Mouse (Mus musculus) forebrain, embryonic 10.5 days (tissue): Measurements from ENCODE around the gene Rnaseh2c. TPM values are rescaled to one million over a fixed set of nuclear protein-coding genes. Genes with fewer than 3 reads are reported as not detected.
A peak's percentile ranks its signal among the peaks of the same experiment; 100 is the strongest.

ENCODE experiments used
- DNase-seq: peaks from one replicate; pipeline ENCODE4 v3.0.0-alpha.2; 2017; ENCODE audit warnings: low spot score; ENCODE audit errors: extremely low spot score
- H3K27ac ChIP-seq: fragments of 300-500 bp; sonication (generic); 2 replicates; pipeline ENCODE4 v1.5.1; 2016; ENCODE audit warnings: mild to moderate bottlenecking
- H3K27me3 ChIP-seq: fragments of 300-500 bp; sonication (generic); 2 replicates; pipeline ENCODE4 v1.6.1; 2016; ENCODE audit warnings: mild to moderate bottlenecking; ENCODE audit not compliant: poor library complexity, severe bottlenecking
- H3K36me3 ChIP-seq: fragments of 300-500 bp; sonication (generic); replicated peaks from 2 replicates; pipeline ENCODE4 v1.6.1; 2016; ENCODE audit warnings: mild to moderate bottlenecking, moderate library complexity
- H3K4me1 ChIP-seq: fragments of 300-500 bp; sonication (generic); 2 replicates; pipeline ENCODE4 v1.6.1; 2016
- H3K4me3 ChIP-seq: fragments of 300-500 bp; sonication (generic); 2 replicates; pipeline ENCODE4 v1.5.1; 2016; ENCODE audit warnings: mild to moderate bottlenecking, moderate library complexity
- H3K9me3 ChIP-seq: fragments of 300-500 bp; sonication (generic); 2 replicates; pipeline ENCODE4 v1.6.1; 2016; ENCODE audit warnings: mild to moderate bottlenecking, moderate library complexity
- WGBS: fragments of 180-500 bp; shearing (Covaris S2); methylation state at CpG from one replicate; pipeline ENCODE4 v1.1.7; 2016; 5-methylcytosine and 5-hydroxymethylcytosine counted together
- polyA plus RNA-seq: library from polyadenylated mRNA; unstranded; fragments of >200 nt; fragmentation: Nextera tagmentation; extraction: Ambion mirVana; gene quantifications from 2 replicates; pipeline ENCODE4 v1.2.1, GENCODE M21; 2016

Rnaseh2c gene
- polyA plus RNA-seq, 1 experiment from 2014 or later = 200 TPM

DNA sequence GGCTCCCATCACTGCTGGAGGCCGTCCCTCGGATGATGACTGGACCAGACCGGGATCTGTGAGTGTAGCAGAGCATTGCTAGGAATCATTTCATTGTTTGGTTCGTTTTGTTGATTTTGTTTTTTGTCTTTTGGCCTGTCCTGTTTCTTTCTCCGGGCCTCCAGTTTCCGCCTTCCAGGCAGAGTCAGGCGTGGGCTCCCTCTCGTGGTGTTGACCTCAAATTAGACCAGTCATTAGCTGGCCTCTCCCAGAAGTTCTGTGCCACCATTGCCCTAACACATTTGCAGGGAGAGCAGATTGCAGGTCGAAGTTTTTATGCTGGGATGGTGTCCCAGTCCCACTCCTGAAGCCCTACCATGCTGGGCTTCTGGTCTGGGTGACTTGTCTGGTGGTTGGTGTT lies 12.5 kb upstream of the Rnaseh2c start:
- H3K27ac ChIP-seq = no peak overlapping the region
- H3K27me3 ChIP-seq = no peaks in the 10 kb centered on the region
- H3K4me1 ChIP-seq = no peaks in the 10 kb centered on the region
- H3K9me3 ChIP-seq = no peaks in the 10 kb centered on the region
- no peak overlapping the region for H3K4me3 ChIP-seq
- 82% methylated on average over 9 of the region's 9 CpGs for WGBS
- DNase-seq = no peak
- no peaks in the 10 kb centered on the region for H3K36me3 ChIP-seq

GRCm38 (mm10) chr19:5591888-5592287 lies 9.8 kb upstream of the Rnaseh2c start:
- H3K27me3 ChIP-seq = no peaks in the 10 kb centered on the region
- no peak overlapping the region for H3K27ac ChIP-seq
- no peaks in the 10 kb centered on the region for H3K9me3 ChIP-seq
- WGBS = 90% methylated on average over 6 of the region's 6 CpGs
- H3K36me3 ChIP-seq = no peaks in the 10 kb centered on the region
- no peak for DNase-seq
- H3K4me3 ChIP-seq = no peak overlapping the region
- no peaks in the 10 kb centered on the region for H3K4me1 ChIP-seq

GRCm38 (mm10) chr19:5599224-5599623 lies 2.4 kb upstream of the Rnaseh2c start:
- Histone ChIP-seq H3K9me3 (no peaks in the 10 kb centered on the region), H3K4me3 (no peak overlapping the region), H3K27ac (no peak overlapping the region), H3K4me1 (peaks cover 22% of the 10 kb centered on the region), H3K36me3 (peaks cover 18% of the 10 kb centered on the region), H3K27me3 (no peaks in the 10 kb centered on the region)
- no peak for DNase-seq
- 81% methylated on average over 4 of the region's 4 CpGs for WGBS

GRCm38 (mm10) chr19:5603664-5604063 lies 2.0 kb downstream of the Rnaseh2c start:
- H3K4me3 ChIP-seq = peak overlapping the region; percentile 100; the same call in 1 of the 2 replicates
- WGBS = 96% methylated on average over 7 of the region's 7 CpGs

GRCm38 (mm10) chr19:5605126-5605525 lies 3.5 kb downstream of the Rnaseh2c start:
- Histone ChIP-seq H3K36me3 (peaks cover 66% of the 10 kb centered on the region), H3K27me3 (no peaks in the 10 kb centered on the region), H3K4me3 (peak overlapping the region; percentile 14; the same call in 1 of the 2 replicates), H3K27ac (no peak overlapping the region), H3K9me3 (no peaks in the 10 kb centered on the region), H3K4me1 (peaks cover 43% of the 10 kb centered on the region)
- DNase-seq = no peak
- 88% methylated on average over 7 of the region's 7 CpGs for WGBS

More at GRCm38 (mm10) chr19:5603664-5604063, 2.0 kb downstream of the Rnaseh2c start:
- Histone ChIP-seq H3K27ac (no peak overlapping the region), H3K9me3 (no peaks in the 10 kb centered on the region), H3K27me3 (no peaks in the 10 kb centered on the region), H3K4me1 (peaks cover 33% of the 10 kb centered on the region), H3K36me3 (peaks cover 63% of the 10 kb centered on the region)
- DNase-seq = no peak

GRCm38 (mm10) chr19:5606196-5606595 lies 4.5 kb downstream of the Rnaseh2c start:
- Histone ChIP-seq H3K4me3 (0 out of 2 replicates have a peak overlapping the region, but pooled peaks have one; percentile 14), H3K9me3 (no peaks in the 10 kb centered on the region), H3K27me3 (no peaks in the 10 kb centered on the region), H3K27ac (no peak overlapping the region), H3K4me1 (peaks cover 53% of the 10 kb centered on the region), H3K36me3 (peaks cover 66% of the 10 kb centered on the region)
- DNase-seq = no peak
- WGBS = 89% methylated on average over 8 of the region's 8 CpGs

- Histone ChIP-seq H3K4me3 (peak overlapping the region; percentile 84; the same call in 1 of the 2 replicates), H3K4me1 (peaks cover 43% of the 10 kb centered on the region), H3K9me3 (no peaks in the 10 kb centered on the region), H3K27me3 (no peaks in the 10 kb centered on the region), H3K36me3 (peaks cover 62% of the 10 kb centered on the region), H3K27ac (0 out of 2 replicates have a peak overlapping the region, but pooled peaks have one; percentile 99)
- DNase-seq = no peak
- WGBS = 95% methylated on average over 26 of the region's 26 CpGs
Observed at GRCm38 (mm10) chr19:5607705-5608410, 6.2 kb downstream of the Rnaseh2c start.

GRCm38 (mm10) chr19:5608707-5609106 lies 7.0 kb downstream of the Rnaseh2c start:
- Histone ChIP-seq H3K4me1 (peaks cover 35% of the 10 kb centered on the region), H3K27ac (peak overlapping the region; percentile 99), H3K4me3 (peak overlapping the region; percentile 84), H3K36me3 (peaks cover 53% of the 10 kb centered on the region), H3K27me3 (no peaks in the 10 kb centered on the region), H3K9me3 (no peaks in the 10 kb centered on the region)
- no peak for DNase-seq
- 96% methylated on average over 13 of the region's 13 CpGs for WGBS

DNA sequence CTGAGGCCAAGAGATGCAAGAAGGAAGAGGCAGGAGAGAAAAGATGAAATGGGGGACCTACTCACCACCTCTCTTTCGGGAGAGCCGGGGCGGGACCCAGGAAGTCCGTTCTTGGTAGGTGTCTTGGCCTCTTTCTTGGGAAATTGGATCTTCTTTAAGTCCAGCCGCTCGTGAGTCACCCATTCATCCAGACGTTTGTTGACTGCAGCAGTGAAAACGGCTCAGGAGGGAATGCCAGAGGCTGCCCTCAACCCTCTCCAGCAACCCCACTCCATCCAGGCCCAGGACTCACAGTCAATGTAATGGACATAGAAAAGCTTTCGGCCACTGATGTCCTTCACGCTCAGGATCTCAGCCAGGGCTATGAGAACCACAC lies 7.5 kb downstream of the Rnaseh2c start:
- no peak for DNase-seq
- 61% methylated on average over 10 of the region's 10 CpGs for WGBS
- Histone ChIP-seq H3K36me3 (peaks cover 49% of the 10 kb centered on the region), H3K9me3 (no peaks in the 10 kb centered on the region), H3K27ac (peak overlapping the region; percentile 99), H3K27me3 (no peaks in the 10 kb centered on the region), H3K4me1 (peaks cover 31% of the 10 kb centered on the region), H3K4me3 (peak overlapping the region; percentile 84)

GRCm38 (mm10) chr19:5609547-5610404 lies 8.1 kb downstream of the Rnaseh2c start, which contains the start of gene Kat5:
TSS of gene Kat5 (minus strand) at chr19:5610237.
- Histone ChIP-seq H3K27me3 (no peaks in the 10 kb centered on the region), H3K4me3 (peak within 1 kb of the TSS; percentile 84), H3K27ac (peak within 1 kb of the TSS; percentile 99), H3K4me1 (peaks cover 28% of the 10 kb centered on the region), H3K9me3 (no peaks in the 10 kb centered on the region), H3K36me3 (peaks cover 43% of the 10 kb centered on the region)
- peak; percentile 96 for DNase-seq
- under 1% methylated on average over 55 of the region's 55 CpGs for WGBS

DNA sequence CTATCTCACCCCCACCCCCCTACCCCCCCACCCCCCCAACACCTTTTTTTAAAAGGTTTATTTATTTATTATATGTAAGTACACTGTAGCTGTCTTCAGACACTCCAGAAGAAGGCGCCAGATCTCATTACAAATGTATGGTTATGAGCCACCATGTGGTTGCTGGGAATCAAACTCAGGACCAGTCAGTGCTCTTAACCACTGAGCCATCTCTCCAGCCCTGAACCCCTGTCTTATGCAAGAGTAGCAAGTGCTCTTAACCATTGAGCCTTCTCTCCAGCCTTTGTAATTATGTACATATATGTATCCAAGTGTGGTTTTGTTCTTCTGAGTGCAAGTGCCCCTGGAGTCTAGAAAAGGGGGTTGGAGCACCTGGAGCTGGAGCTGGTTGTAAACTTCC lies 10.3 kb downstream of the Rnaseh2c start:
- H3K9me3 ChIP-seq = no peaks in the 10 kb centered on the region
- 91% methylated on average over 1 of the region's 1 CpGs for WGBS
- peaks cover 28% of the 10 kb centered on the region for H3K4me1 ChIP-seq
- no peaks in the 10 kb centered on the region for H3K27me3 ChIP-seq
- H3K27ac ChIP-seq = no peak overlapping the region
- DNase-seq = no peak
- no peak overlapping the region for H3K4me3 ChIP-seq
- H3K36me3 ChIP-seq = peaks cover 21% of the 10 kb centered on the region

DNA sequence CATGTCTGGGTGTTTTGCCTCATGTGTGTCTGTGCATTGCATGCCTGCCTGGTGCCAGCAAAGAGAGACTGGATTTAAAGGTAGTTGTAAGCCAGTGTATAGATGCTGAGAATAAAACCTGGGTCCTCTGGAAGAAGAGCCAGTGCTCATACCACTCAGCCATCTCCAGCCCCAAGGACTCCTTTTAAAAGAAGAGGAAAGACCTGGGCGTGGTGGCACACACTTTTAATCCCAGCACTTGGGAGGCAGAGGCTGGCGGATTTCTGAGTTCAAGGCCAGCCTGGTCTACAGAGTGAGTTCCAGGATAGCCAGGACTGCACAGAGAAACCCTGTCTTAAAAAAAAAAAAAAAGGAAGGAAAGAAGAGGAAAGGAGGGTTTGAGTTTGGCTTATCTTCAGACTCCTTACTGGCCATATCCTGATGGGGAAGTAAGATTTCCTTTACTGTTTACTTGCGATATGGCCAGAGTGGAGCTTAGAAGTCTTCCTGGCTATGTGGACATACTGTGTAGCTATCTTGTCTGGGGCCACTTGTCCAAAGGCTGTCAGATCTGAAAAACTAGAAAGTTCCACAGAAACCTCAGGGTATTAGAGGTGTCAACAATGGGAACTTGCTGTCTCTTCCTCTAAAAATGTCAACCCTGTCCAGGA lies 11.2 kb downstream of the Rnaseh2c start:
- peaks cover 12% of the 10 kb centered on the region for H3K36me3 ChIP-seq
- no peak for DNase-seq

More for the DNA sequence above, 11.2 kb downstream of the Rnaseh2c start:
- no peaks in the 10 kb centered on the region for H3K27me3 ChIP-seq
- H3K4me1 ChIP-seq = peaks cover 28% of the 10 kb centered on the region
- WGBS = 74% methylated on average over 3 of the region's 3 CpGs
- H3K4me3 ChIP-seq = no peak overlapping the region
- no peak overlapping the region for H3K27ac ChIP-seq
- H3K9me3 ChIP-seq = no peaks in the 10 kb centered on the region
